Mouse (Mus musculus): ENCODE measurements at regions not wholly inside any gene's neighbourhood (a gene's known extent, or its start where the extent isn't known, plus 50 kb on each side); places are given as distances from the start of the nearest gene placed in this dataset.

DNA sequence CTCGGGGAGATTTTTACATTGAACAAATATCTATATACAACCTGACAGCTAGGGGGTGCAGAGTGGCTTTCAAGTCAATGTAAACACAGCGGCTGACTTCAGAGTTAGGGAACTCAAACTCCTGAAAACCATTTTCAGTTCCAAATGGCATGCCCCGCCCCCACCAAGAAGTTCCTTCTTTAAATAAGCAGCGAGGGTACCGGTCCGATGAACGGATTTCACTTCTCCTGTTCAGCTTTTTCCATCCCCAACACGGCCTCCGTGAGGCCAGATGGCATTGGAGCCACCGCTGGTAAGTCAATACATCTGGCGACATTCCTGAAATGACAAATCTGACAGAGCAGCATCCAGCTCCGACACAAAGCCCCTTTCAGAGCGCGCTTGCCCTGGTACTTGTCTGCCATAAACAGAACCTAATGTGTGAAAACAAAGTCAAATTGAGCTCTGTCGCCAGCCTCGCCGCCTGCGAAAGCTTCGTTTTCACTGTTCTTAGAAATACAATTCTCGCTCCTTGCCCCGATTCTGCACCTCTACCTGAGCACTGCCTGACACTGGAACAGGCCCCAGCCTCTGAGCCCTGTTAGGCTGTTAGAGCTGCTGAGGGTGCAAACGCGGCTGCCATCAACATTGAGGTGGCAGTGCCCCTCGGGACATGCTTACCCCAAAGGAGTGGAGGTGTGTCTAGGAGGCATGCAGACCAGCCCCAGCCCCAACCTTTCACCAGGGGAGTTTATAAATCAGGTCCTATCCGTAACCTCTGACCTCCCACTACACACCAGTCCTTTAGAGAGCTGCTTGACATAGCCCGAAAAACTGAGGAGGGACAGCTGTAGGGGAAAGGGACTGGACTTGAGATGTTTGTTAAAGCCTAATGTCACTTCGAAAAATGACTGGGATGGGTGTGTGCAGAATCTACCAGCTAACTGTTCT is 446.0 kb downstream of the Ate1 start:
- DNase-seq (ENCODE audit: low read depth, low spot score): no peak

- no peak for DNase-seq (ENCODE audit: low read depth, low spot score)
Observed at GRCm38 (mm10) chr7:130082662-130083061, 437.5 kb downstream of the Ate1 start.

GRCm38 (mm10) chr7:130085706-130086105 is 434.5 kb downstream of the Ate1 start:
- DNase-seq (ENCODE audit: low read depth, low spot score): no peak

DNA sequence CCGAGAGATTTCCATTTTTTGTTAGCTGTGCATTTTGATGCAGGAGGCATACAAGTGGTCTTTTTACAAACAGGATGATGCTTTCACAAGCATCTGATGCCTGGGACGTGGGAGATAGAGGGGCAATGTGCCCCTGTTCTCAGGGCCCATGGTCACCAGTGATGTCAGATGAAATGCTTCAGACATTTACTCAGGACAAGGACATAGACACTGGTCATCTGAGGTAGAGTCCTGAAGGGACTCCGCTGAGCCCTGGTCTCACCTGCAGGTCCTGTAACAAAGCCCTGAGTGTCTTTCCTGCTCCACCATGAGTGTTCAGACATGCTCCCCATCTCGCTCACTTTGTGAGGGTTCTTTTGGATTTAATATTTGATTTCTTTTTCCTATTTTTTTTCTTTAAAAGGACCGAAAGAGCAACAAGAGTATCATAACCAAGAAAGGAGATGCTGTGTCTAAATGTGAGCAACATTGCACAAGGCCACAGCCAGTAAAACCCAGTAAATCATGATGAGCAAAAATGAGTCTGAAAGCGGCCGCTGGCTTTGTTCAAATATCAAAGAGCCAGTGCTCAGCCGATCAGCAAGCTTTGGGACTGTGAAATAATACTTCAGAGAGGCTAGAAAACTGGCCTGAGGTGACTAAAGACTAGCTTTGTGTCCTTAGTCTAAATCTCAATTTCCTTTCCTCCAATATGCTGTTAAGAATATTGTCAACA is 430.1 kb downstream of the Ate1 start:
- DNase-seq (ENCODE audit: low read depth, low spot score): no peak

DNA sequence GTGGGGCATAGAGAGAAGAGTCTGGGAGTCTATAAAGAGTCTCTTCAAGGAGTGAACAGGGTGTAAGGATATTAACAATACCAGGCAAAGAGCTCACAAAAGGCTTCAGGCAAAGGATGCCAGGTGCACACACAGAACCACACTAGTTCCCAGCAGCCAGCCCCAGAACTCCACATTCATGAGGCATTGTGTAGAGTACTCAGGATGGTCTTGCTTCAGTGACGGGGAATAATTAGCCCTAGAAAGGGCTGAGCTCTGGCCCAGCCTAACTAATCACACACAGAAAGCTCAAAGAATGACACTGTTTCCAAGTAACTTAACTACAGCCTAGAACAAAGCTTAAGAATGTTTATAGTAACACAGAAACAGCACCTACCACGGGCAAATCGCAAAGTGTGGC is 428.2 kb downstream of the Ate1 start:
- DNase-seq (ENCODE audit: low read depth, low spot score): no peak

GRCm38 (mm10) chr7:130095141-130095540 is 425.0 kb downstream of the Ate1 start:
- no peak for DNase-seq (ENCODE audit: low read depth, low spot score)

GRCm38 (mm10) chr7:130098606-130099005 is 421.6 kb downstream of the Ate1 start:
- DNase-seq (ENCODE audit: low read depth, low spot score): no peak

- no peak for DNase-seq (ENCODE audit: low read depth, low spot score)
Observed at GRCm38 (mm10) chr7:130102671-130103070, 417.5 kb downstream of the Ate1 start.

DNA sequence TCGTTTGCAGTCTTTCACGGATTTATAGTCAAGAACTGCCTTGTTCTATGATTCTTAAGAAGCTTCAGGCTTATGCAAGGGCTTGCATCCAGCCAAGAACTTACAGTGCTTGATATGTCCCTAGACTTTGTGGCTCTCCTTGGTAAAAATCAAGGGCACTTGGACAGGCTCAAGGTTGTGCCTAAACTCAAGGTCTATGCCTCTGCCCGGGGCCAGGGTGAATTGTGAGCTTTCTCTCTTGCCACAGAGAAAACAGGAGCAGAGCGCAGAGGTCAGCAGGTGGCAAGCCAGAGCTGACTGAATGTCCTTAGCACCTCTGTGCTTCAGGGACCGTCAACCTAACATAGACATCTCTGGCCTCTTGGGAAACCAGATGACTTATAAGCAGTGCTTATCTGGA is 413.2 kb downstream of the Ate1 start:
- DNase-seq (ENCODE audit: low read depth, low spot score): no peak

GRCm38 (mm10) chr7:130108362-130108761 is 411.8 kb downstream of the Ate1 start:
- DNase-seq (ENCODE audit: low read depth, low spot score): no peak
